In the genomic region with DNA sequence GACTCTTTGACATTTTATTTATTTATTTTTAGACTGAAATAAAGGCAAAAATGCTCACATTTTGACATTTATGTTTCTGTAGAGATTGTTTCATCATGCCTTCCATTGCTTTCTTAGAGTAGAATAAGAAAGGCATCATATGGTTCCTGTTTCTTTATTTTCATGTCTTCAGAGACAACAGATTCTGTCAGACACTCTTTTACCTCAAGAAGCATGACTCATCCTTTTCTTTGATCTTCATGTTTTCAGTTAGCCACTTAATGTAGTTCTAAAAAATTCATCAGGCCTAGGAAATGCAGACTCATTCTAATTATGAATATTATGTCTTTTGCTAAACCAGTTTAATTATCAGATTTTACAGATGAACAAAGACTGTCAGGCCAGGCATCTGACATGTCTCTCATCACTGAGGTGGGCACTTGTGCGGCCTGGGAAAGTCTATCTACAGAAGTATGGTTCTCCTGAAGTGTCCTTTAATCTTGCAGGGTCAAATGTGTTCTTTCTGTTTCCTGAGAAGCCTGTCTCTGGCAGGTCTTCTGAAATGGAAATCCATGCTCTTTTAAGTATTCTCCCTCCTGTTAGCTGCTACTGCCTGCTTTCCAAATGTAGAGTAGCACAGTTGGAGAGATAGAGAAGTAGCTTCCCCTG, we compare ENCODE assay signal across 32 mouse cellular contexts. TPM values are rescaled to one million over a fixed set of nuclear protein-coding genes. Genes with fewer than 3 reads are reported as not detected.
DNase-seq lines count a peak whose midpoint lies in the region; ATAC-seq and TF ChIP-seq lines count a peak whose summit lies in the region.
"Had no signal": no experiment of that assay in that cellular context is flagged by ENCODE, and none has a peak within 500 bp of the region (broad histone marks: within the 10 kb centered on the region; RNA-seq: fewer than 3 reads in every experiment).

No protein-coding gene starts in this region.

- no peak overlapping the region for H3K4me3 ChIP-seq in midbrain, embryonic 11.5 days (ENCODE audit: low read depth, low read length)
- H3K4me3 ChIP-seq in midbrain, embryonic 10.5 days = no peak overlapping the region
- H3K4me3 ChIP-seq in CH12.LX (replicated peaks in 1 of 3; ENCODE audit: low read depth in 2 of 3, low read length in 2 of 3, poor library complexity in 1 of 3) = no peak overlapping the region
- H3K4me3 ChIP-seq in forebrain, postnatal 0 days (ENCODE audit: low read depth, low read length) = no peak overlapping the region
- H3K4me3 ChIP-seq: embryonic facial prominence, embryonic 10.5 days; embryonic facial prominence, embryonic 13.5 days; erythroblast, embryonic 14.5 days; forebrain, embryonic 12.5 days; forebrain, embryonic 15.5 days; gastrocnemius, adult 2 months; heart, embryonic 12.5 days; heart, embryonic 15.5 days; hindbrain, embryonic 10.5 days; intestine, embryonic 15.5 days had no signal

- H3K4me1 ChIP-seq in midbrain, embryonic 11.5 days (ENCODE audit: control insufficient read depth, insufficient read depth, low read length) = peaks cover 7% of the 10 kb centered on the region
- peaks cover 22% of the 10 kb centered on the region for H3K4me1 ChIP-seq in midbrain, embryonic 10.5 days
- peaks cover 12 to 58% of the 10 kb centered on the region in 2 experiments for H3K4me1 ChIP-seq in CH12.LX (ENCODE audit: control insufficient read depth in 1 of 2, insufficient read depth in 2 of 2)
- H3K4me1 ChIP-seq in forebrain, postnatal 0 days (ENCODE audit: insufficient read depth) = no peaks in the 10 kb centered on the region
- H3K4me1 ChIP-seq: embryonic facial prominence, embryonic 13.5 days had no signal

- no peak overlapping the region for H3K9ac ChIP-seq in midbrain, embryonic 11.5 days (ENCODE audit: low read length)
- H3K9ac ChIP-seq in CH12.LX (ENCODE audit: insufficient read depth, low read depth) = no peak overlapping the region
- H3K9ac ChIP-seq in forebrain, postnatal 0 days = no peak overlapping the region
- H3K9ac ChIP-seq: embryonic facial prominence, embryonic 13.5 days; forebrain, embryonic 12.5 days; forebrain, embryonic 15.5 days; heart, embryonic 12.5 days; heart, embryonic 15.5 days; hindbrain, embryonic 14.5 days; intestine, embryonic 15.5 days had no signal

- TF ChIP-seq POLR2A in CH12.LX (IDR thresholded peaks at IDR 0.05; ENCODE audit: low read depth, low read length) = no peak

- ATAC-seq in midbrain, embryonic 11.5 days (ENCODE audit: low FRiP score) = no peak
- 0 out of 2 replicates have a peak, but pooled peaks have one; percentile 11 for ATAC-seq in granulocyte monocyte progenitor cell, adult 5-6 weeks (replicated peaks; ENCODE audit: poor library complexity, severe bottlenecking)
- no peak for ATAC-seq in forebrain, postnatal 0 days
- ATAC-seq: forebrain, embryonic 15.5 days; hindbrain, postnatal 0 days; intestine, embryonic 15.5 days had no signal

- H3K9me3 ChIP-seq in midbrain, embryonic 11.5 days (ENCODE audit: control insufficient read depth, low read length) = no peaks in the 10 kb centered on the region
- H3K9me3 ChIP-seq in midbrain, embryonic 10.5 days (replicated peaks) = no peaks in the 10 kb centered on the region
- H3K9me3 ChIP-seq in CH12.LX (replicated peaks; ENCODE audit: low read length) = no peaks in the 10 kb centered on the region
- H3K9me3 ChIP-seq in forebrain, postnatal 0 days (ENCODE audit: low read length) = no peaks in the 10 kb centered on the region
- H3K9me3 ChIP-seq: embryonic facial prominence, embryonic 10.5 days; embryonic facial prominence, embryonic 13.5 days; forebrain, embryonic 12.5 days; forebrain, embryonic 15.5 days; G1E; heart, embryonic 12.5 days; heart, embryonic 15.5 days; hindbrain, embryonic 10.5 days; intestine, embryonic 15.5 days had no signal

- no peak overlapping the region for H3K4me2 ChIP-seq in midbrain, embryonic 11.5 days
- H3K4me2 ChIP-seq in CH12.LX (ENCODE audit: insufficient read depth, low read depth, poor library complexity, severe bottlenecking) = no peak overlapping the region
- H3K4me2 ChIP-seq in forebrain, postnatal 0 days (ENCODE audit: low read depth) = no peak overlapping the region
- H3K4me2 ChIP-seq: embryonic facial prominence, embryonic 13.5 days; forebrain, embryonic 12.5 days; forebrain, embryonic 15.5 days; heart, embryonic 12.5 days; heart, embryonic 15.5 days; hindbrain, embryonic 14.5 days; intestine, embryonic 15.5 days had no signal

- H3K27ac ChIP-seq in midbrain, embryonic 11.5 days (ENCODE audit: low read depth, low read length) = no peak overlapping the region
- no peak overlapping the region for H3K27ac ChIP-seq in midbrain, embryonic 10.5 days (replicated peaks)
- H3K27ac ChIP-seq in CH12.LX (ENCODE audit: insufficient read depth, low read depth) = no peak overlapping the region
- no peak overlapping the region for H3K27ac ChIP-seq in forebrain, postnatal 0 days (ENCODE audit: low read depth, low read length)
- H3K27ac ChIP-seq: embryonic facial prominence, embryonic 10.5 days; embryonic facial prominence, embryonic 13.5 days; forebrain, embryonic 12.5 days; forebrain, embryonic 15.5 days; gastrocnemius, adult 2 months; heart, embryonic 15.5 days; hindbrain, embryonic 10.5 days; hindbrain, embryonic 14.5 days; hindbrain, postnatal 0 days; intestine, embryonic 15.5 days had no signal

- 94% methylated on average over 1 of the region's 1 CpGs for WGBS in midbrain, embryonic 11.5 days
- 87% methylated on average over 1 of the region's 1 CpGs for WGBS in midbrain, embryonic 10.5 days
- WGBS in forebrain, postnatal 0 days = 85% methylated on average over 1 of the region's 1 CpGs

- dilution Hi-C loops in CH12.LX (cut with MboI; ENCODE audit: extremely low pct_ligation_motif_present, extremely low pct_unique_long_range_greater_than_20kb, low sequenced_read_pairs) = no loop called here

- in situ Hi-C loops in CH12.LX (cut with MboI; ENCODE audit: low pct_ligation_motif_present, low pct_unique_long_range_greater_than_20kb, low sequenced_read_pairs) = loop anchor here (10.0 kb wide), 1 partner anchor 195 kb away; no protein-coding TSS in a partner anchor

- H3K79me2 ChIP-seq in CH12.LX (replicated peaks; ENCODE audit: control insufficient read depth, extremely low read depth, insufficient read depth, poor library complexity, severe bottlenecking) = no peaks in the 10 kb centered on the region

- no peaks in the 10 kb centered on the region for H3K27me3 ChIP-seq in midbrain, embryonic 11.5 days (ENCODE audit: control insufficient read depth, insufficient read depth, low read length)
- H3K27me3 ChIP-seq in midbrain, embryonic 10.5 days (ENCODE audit: low read depth, poor library complexity, severe bottlenecking) = no peaks in the 10 kb centered on the region
- H3K27me3 ChIP-seq in CH12.LX (replicated peaks) = no peaks in the 10 kb centered on the region
- no peaks in the 10 kb centered on the region for H3K27me3 ChIP-seq in forebrain, postnatal 0 days (ENCODE audit: insufficient read depth, low read length)
- H3K27me3 ChIP-seq: embryonic facial prominence, embryonic 13.5 days; forebrain, embryonic 12.5 days; forebrain, embryonic 15.5 days; heart, embryonic 12.5 days; heart, embryonic 15.5 days; intestine, embryonic 15.5 days had no signal

- no peak for TF ChIP-seq EP300 in CH12.LX (IDR thresholded peaks at IDR 0.05; ENCODE audit: low read length)

- no peaks in the 10 kb centered on the region for H3K36me3 ChIP-seq in midbrain, embryonic 11.5 days (ENCODE audit: control insufficient read depth, insufficient read depth, low read length)
- no peaks in the 10 kb centered on the region for H3K36me3 ChIP-seq in midbrain, embryonic 10.5 days
- no peaks in the 10 kb centered on the region for H3K36me3 ChIP-seq in CH12.LX (replicated peaks in 1 of 2; ENCODE audit: control insufficient read depth in 1 of 2, insufficient read depth in 1 of 2, low read length in 1 of 2)
- H3K36me3 ChIP-seq in forebrain, postnatal 0 days (ENCODE audit: insufficient read depth) = no peaks in the 10 kb centered on the region
- H3K36me3 ChIP-seq: embryonic facial prominence, embryonic 10.5 days; embryonic facial prominence, embryonic 13.5 days; forebrain, embryonic 12.5 days; forebrain, embryonic 15.5 days; heart, embryonic 12.5 days; heart, embryonic 15.5 days; hindbrain, embryonic 10.5 days; intestine, embryonic 15.5 days had no signal

- TF ChIP-seq CTCF in CH12.LX (conservative IDR thresholded peaks at IDR 0.05 in 1 of 2, IDR thresholded peaks at IDR 0.05 in 1 of 2; ENCODE audit: low read depth in 2 of 2, low read length in 2 of 2) = no peak
- no peak for TF ChIP-seq CTCF in forebrain, postnatal 0 days (IDR thresholded peaks at IDR 0.05; ENCODE audit: low read depth)

- DNase-seq in midbrain, embryonic 11.5 days (ENCODE audit: low spot score, missing footprints) = peak; percentile 80
- no peak for DNase-seq in midbrain, embryonic 10.5 days (ENCODE audit: low spot score)
- DNase-seq in 416B (ENCODE audit: low read depth) (peak; percentile 11), CH12.LX (ENCODE audit: extremely low read depth) (no peak)
- DNase-seq in lung, postnatal 36 days = no peak
- DNase-seq in kidney, adult 8-10 months = no peak
- DNase-seq in forebrain, postnatal 0 days = no peak
- DNase-seq: adrenal gland, adult 2 months; adrenal gland, postnatal 14 days; cerebellum, adult 11-12 months; cerebellum, adult 8-10 months; cerebellum, postnatal 10 days; cerebellum, postnatal 36 days; embryo, embryonic 11 days; gastrocnemius, adult 2 months; gastrocnemius, postnatal 14 days; heart, postnatal 10 days; heart, postnatal 36 days; kidney, adult 11 months had no signal

- no peak for TF ChIP-seq RAD21 in CH12.LX (IDR thresholded peaks at IDR 0.05; ENCODE audit: low read depth, low read length)

TF ChIP-seq in CH12.LX, 34 proteins besides CTCF, POLR2A, EP300 and RAD21:
- TF ChIP-seq MAFK (IDR thresholded peaks at IDR 0.05; ENCODE audit: insufficient replicate concordance, low read length) (0 out of 2 replicates have a peak, but pooled peaks have one; percentile 10), CHD1 (IDR thresholded peaks at IDR 0.05; ENCODE audit: low read depth, low read length) (no peak), JUN (IDR thresholded peaks at IDR 0.05; ENCODE audit: insufficient read depth, low read depth, low read length) (peak; percentile 43; the same call in 1 of the 2 replicates), JUND (conservative IDR thresholded peaks at IDR 0.05; ENCODE audit: low read depth, low read length) (peak; percentile 63; the same call in 1 of the 2 replicates)

RNA-seq across cellular contexts. Expression of a gene that starts 19.3 kb away (rescaled TPM):
- polyA plus RNA-seq in midbrain, embryonic 11.5 days (2014; fragmentation: Nextera tagmentation; extraction: Ambion mirVana) = 16.5 and 18.2 TPM in 2 replicates
- 6.2 and 8.8 TPM in 2 replicates for polyA plus RNA-seq in midbrain, embryonic 10.5 days (2016; fragmentation: Nextera tagmentation; extraction: Ambion mirVana)
- total RNA-seq in CH12.LX (2012; rRNA removed) (1.9 and 4.4 TPM in 2 replicates), CH12.LX (2014; rRNA removed) (2.4 and 2.5 TPM in 2 replicates)
- polyA plus RNA-seq in CH12.LX (2012; ENCODE audit: insufficient read length, low read depth) = 3.5 and 4.8 TPM in 2 replicates
- total RNA-seq in granulocyte monocyte progenitor cell, adult 5-6 weeks (2014; fragmentation: Nextera tagmentation) = 3.7 and 5.7 TPM in 2 replicates
- 2.6 and 3.1 TPM in 2 replicates for total RNA-seq in granulocyte monocyte progenitor cell, adult 5-6 weeks (2017)
- 26.4 and 41.7 TPM in 2 replicates for total RNA-seq in forebrain, postnatal 0 days (2014; rRNA removed)
- polyA plus RNA-seq in forebrain, postnatal 0 days (2015; fragmentation: Nextera tagmentation; extraction: Ambion mirVana) = 8.9 and 9.9 TPM in 2 replicates

Comparison
In these comparisons a context has a peak if more than half of its experiments do, and no peak if none do; other contexts are left out.
1. DNase-seq: peak in midbrain, embryonic 11.5 days (single experiment) and 416B (single experiment); none in midbrain, embryonic 10.5 days (single experiment), CH12.LX (single experiment), lung, postnatal 36 days (single experiment), kidney, adult 8-10 months (0 of 2) and forebrain, postnatal 0 days (single experiment).